Mouse (Mus musculus): ENCODE data around the gene Gnb2. TPM values are rescaled to one million over a fixed set of nuclear protein-coding genes. Genes with fewer than 3 reads are reported as not detected.

The Gnb2 gene
- polyA plus RNA-seq, 1 experiment from 2014 or later, result 257 TPM

DNA sequence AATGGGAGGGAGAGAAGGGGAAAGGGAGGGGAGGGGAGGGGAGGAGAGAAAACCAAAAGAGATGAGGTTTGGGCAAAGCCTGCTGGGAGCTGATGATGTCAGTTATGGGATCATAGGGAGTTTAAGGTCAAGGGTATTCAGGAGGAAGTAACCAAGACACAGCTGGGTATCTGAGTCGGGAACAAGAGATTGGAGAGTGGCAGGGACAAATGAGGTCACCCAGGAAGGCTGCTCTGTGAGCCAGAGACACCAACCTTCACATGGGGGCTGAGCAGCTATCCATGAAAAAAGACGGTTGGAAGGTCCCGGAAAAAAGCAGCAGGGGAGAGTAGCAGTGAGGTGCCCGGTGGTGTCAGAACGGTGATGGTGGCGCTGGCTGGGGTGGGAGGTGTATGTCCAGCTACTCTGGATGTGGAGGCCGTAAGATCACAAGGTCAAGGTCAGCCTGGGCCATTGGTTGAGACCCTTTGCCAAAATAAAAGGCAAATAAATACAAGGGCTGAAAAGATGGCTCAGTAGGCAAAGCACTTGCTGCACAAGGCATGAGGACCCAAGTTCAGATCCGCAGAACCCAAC lies 35.0 kb upstream of the Gnb2 start:
- 78% methylated on average over 8 of the region's 8 CpGs for WGBS
- ATAC-seq (ENCODE audit: insufficient read depth, low FRiP score), result no peak
- H3K27ac ChIP-seq (ENCODE audit: low read length), result no peak overlapping the region

DNA sequence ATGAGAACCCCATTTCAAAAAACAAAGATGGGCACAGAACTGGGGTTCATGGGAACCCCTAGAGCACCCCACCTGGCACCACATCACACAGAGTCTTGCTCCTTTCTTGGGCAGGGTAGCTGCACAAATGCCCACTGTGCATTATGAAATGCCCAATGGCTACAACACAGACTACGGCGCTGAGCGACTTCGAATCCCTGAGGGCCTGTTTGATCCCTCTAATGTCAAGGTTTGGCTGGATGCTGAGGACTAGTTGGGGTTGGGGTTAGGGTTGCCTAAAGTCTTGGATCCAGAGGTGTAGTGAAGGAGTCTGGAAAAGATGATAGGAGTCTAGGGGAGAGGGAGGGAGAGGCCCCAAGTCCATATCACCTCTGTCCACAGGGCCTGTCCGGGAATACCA lies 33.1 kb upstream of the Gnb2 start:
- peaks cover 4% of the 10 kb centered on the region; the same call in 1 of the 2 replicates for H3K4me1 ChIP-seq (ENCODE audit: control insufficient read depth, insufficient read depth, low read length)
- no peak for ATAC-seq (ENCODE audit: insufficient read depth, low FRiP score)
- H3K27me3 ChIP-seq (ENCODE audit: control insufficient read depth, insufficient read depth, low read length), result no peaks in the 10 kb centered on the region
- no peaks in the 10 kb centered on the region for H3K36me3 ChIP-seq (ENCODE audit: control insufficient read depth, insufficient read depth, low read length)
- no peak overlapping the region for H3K9ac ChIP-seq (ENCODE audit: low read length)
- 95% methylated on average over 5 of the region's 5 CpGs for WGBS
- H3K4me2 ChIP-seq (ENCODE audit: low read depth, low read length), result no peak overlapping the region
- no peak overlapping the region for H3K27ac ChIP-seq (ENCODE audit: low read length)
- H3K4me3 ChIP-seq (replicated peaks; ENCODE audit: low read length), result no peak overlapping the region
- H3K9me3 ChIP-seq (replicated peaks; ENCODE audit: control insufficient read depth, low read length), result no peaks in the 10 kb centered on the region

More for the DNA sequence above, 35.0 kb upstream of the Gnb2 start:
- H3K9ac ChIP-seq (ENCODE audit: low read length), result no peak overlapping the region
- H3K4me2 ChIP-seq (ENCODE audit: low read depth, low read length), result no peak overlapping the region
- H3K9me3 ChIP-seq (replicated peaks; ENCODE audit: control insufficient read depth, low read length), result no peaks in the 10 kb centered on the region
- H3K36me3 ChIP-seq (ENCODE audit: control insufficient read depth, insufficient read depth, low read length), result no peaks in the 10 kb centered on the region
- H3K4me3 ChIP-seq (replicated peaks; ENCODE audit: low read length), result no peak overlapping the region
- peaks cover 4% of the 10 kb centered on the region; the same call in 1 of the 2 replicates for H3K4me1 ChIP-seq (ENCODE audit: control insufficient read depth, insufficient read depth, low read length)
- no peaks in the 10 kb centered on the region for H3K27me3 ChIP-seq (ENCODE audit: control insufficient read depth, insufficient read depth, low read length)

GRCm38 (mm10) chr5:137565744-137566143 lies 32.4 kb upstream of the Gnb2 start:
- 63% methylated on average over 6 of the region's 6 CpGs for WGBS
- no peaks in the 10 kb centered on the region for H3K9me3 ChIP-seq (replicated peaks; ENCODE audit: control insufficient read depth, low read length)
- no peaks in the 10 kb centered on the region for H3K36me3 ChIP-seq (ENCODE audit: control insufficient read depth, insufficient read depth, low read length)
- no peak overlapping the region for H3K9ac ChIP-seq (ENCODE audit: low read length)
- H3K4me1 ChIP-seq (ENCODE audit: control insufficient read depth, insufficient read depth, low read length), result peaks cover 4% of the 10 kb centered on the region; the same call in 1 of the 2 replicates
- no peak for ATAC-seq (ENCODE audit: insufficient read depth, low FRiP score)
- H3K27ac ChIP-seq (ENCODE audit: low read length), result no peak overlapping the region
- no peak overlapping the region for H3K4me2 ChIP-seq (ENCODE audit: low read depth, low read length)
- H3K27me3 ChIP-seq (ENCODE audit: control insufficient read depth, insufficient read depth, low read length), result no peaks in the 10 kb centered on the region
- H3K4me3 ChIP-seq (replicated peaks; ENCODE audit: low read length), result no peak overlapping the region

DNA sequence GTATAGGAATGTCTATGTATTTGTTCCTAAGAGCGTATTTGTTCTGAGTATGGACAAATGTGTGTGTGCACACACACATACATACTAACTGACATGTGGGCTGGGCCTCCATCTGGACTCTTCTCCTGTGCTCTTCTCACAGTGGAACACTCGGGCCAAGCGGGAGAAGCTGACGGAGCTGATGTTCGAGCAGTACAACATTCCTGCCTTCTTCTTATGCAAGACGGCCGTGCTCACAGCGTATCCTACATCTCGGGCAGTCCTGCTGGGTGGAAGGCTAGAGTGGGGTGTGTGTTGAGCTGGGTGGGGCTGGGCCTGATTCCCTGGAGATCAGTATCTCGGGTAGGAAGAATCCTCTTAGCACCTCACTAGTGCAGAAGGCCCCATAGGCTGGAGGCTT lies 29.7 kb upstream of the Gnb2 start:
- no peak for ATAC-seq (ENCODE audit: insufficient read depth, low FRiP score)
- WGBS, result 58% methylated on average over 10 of the region's 10 CpGs
- H3K27ac ChIP-seq (ENCODE audit: low read length), result no peak overlapping the region
- H3K9me3 ChIP-seq (replicated peaks; ENCODE audit: control insufficient read depth, low read length), result no peaks in the 10 kb centered on the region
- H3K36me3 ChIP-seq (ENCODE audit: control insufficient read depth, insufficient read depth, low read length), result no peaks in the 10 kb centered on the region
- H3K9ac ChIP-seq (ENCODE audit: low read length), result no peak overlapping the region
- H3K27me3 ChIP-seq (ENCODE audit: control insufficient read depth, insufficient read depth, low read length), result no peaks in the 10 kb centered on the region
- H3K4me2 ChIP-seq (ENCODE audit: low read depth, low read length), result no peak overlapping the region
- no peak overlapping the region for H3K4me3 ChIP-seq (replicated peaks; ENCODE audit: low read length)
- H3K4me1 ChIP-seq (ENCODE audit: control insufficient read depth, insufficient read depth, low read length), result no peaks in the 10 kb centered on the region

DNA sequence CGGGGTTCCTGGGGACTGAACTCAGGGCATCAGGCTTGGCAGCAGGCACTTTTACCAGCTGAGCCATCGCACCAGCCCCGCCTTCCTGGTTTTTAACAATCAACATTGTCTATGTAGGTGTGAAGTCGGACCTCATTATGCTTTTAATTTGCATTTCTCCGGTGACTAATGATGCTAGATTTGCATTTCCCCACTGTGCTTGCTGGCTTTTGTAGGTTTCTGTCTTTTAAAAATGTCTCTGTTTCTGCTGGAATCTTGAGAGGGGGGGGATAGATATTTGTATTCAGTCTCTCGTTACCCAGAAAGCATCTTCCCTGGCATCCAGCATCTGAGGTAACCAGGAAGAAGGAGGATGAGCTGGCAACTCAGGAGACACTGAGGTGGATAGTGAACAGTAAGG lies 28.2 kb upstream of the Gnb2 start:
- 62% methylated on average over 6 of the region's 6 CpGs for WGBS
- Histone ChIP-seq H3K27me3 (ENCODE audit: control insufficient read depth, insufficient read depth, low read length) (no peaks in the 10 kb centered on the region), H3K4me3 (replicated peaks; ENCODE audit: low read length) (no peak overlapping the region), H3K9ac (ENCODE audit: low read length) (no peak overlapping the region), H3K4me2 (ENCODE audit: low read depth, low read length) (no peak overlapping the region), H3K9me3 (replicated peaks; ENCODE audit: control insufficient read depth, low read length) (no peaks in the 10 kb centered on the region), H3K27ac (ENCODE audit: low read length) (no peak overlapping the region), H3K36me3 (ENCODE audit: control insufficient read depth, insufficient read depth, low read length) (no peaks in the 10 kb centered on the region), H3K4me1 (ENCODE audit: control insufficient read depth, insufficient read depth, low read length) (no peaks in the 10 kb centered on the region)
- ATAC-seq (ENCODE audit: insufficient read depth, low FRiP score), result no peak

DNA sequence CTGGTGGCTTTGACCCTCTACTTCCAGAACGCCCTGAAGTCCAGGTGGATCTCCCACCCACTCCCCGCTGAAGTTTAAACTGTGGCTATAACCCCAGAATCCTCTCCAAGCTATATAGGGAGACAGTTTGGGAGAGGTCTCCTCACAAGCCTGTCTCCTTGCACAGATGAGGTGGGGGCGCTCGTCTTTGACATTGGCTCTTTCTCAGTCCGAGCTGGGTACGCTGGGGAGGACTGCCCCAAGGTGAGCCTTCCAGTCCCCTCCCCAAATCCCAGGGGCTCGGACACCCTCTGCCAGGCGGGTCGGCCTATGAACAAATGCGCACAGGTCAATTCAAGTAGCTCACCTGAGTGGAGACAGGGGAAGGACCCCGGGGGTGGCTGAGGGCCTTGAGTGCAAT lies 20.6 kb upstream of the Gnb2 start:
- peaks cover 6% of the 10 kb centered on the region; the same call in 1 of the 2 replicates for H3K4me1 ChIP-seq (ENCODE audit: control insufficient read depth, insufficient read depth, low read length)
- ATAC-seq (ENCODE audit: insufficient read depth, low FRiP score), result peak; percentile 21; the same call in 1 of the 2 replicates
- no peak overlapping the region for H3K9ac ChIP-seq (ENCODE audit: low read length)
- H3K27ac ChIP-seq (ENCODE audit: low read length), result no peak overlapping the region
- H3K4me3 ChIP-seq (replicated peaks; ENCODE audit: low read length), result peak overlapping the region; percentile 32; the same call in 1 of the 2 replicates
- H3K27me3 ChIP-seq (ENCODE audit: control insufficient read depth, insufficient read depth, low read length), result peaks cover 7% of the 10 kb centered on the region
- no peaks in the 10 kb centered on the region for H3K9me3 ChIP-seq (replicated peaks; ENCODE audit: control insufficient read depth, low read length)
- WGBS, result 48% methylated on average over 11 of the region's 11 CpGs
- H3K4me2 ChIP-seq (ENCODE audit: low read depth, low read length), result 0 out of 2 replicates have a peak overlapping the region, but pooled peaks have one; percentile 48
- H3K36me3 ChIP-seq (ENCODE audit: control insufficient read depth, insufficient read depth, low read length), result no peaks in the 10 kb centered on the region

DNA sequence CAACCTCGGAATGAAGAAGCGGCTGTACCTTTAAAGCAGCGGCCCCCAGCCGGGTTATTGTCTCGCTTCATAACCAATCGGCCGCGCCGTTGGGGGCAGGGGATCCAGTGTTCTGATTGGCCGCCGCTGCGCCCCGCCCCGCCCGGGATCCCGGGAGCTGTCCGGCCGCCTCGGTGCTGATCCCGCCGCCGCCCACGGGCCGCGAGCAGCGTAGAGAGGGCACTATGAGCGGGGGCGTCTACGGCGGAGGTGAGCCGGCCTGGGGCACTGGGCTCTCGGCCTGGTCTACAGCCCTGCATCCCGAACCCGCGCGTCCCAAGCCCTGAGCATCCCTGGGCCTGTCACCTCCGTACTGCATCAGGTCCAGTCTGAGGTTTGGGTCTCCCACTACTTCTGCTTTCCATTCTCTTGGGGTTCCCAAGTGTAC lies 20.1 kb upstream of the Gnb2 start, which contains the start of gene Actl6b:
TSS of gene Actl6b (plus strand) at position 107 of the 427 bp plus-strand sequence.
- WGBS, result 2% methylated on average over 37 of the region's 37 CpGs
- Histone ChIP-seq H3K36me3 (ENCODE audit: control insufficient read depth, insufficient read depth, low read length) (no peaks in the 10 kb centered on the region), H3K4me2 (ENCODE audit: low read depth, low read length) (peak within 1 kb of the TSS; percentile 48), H3K27ac (ENCODE audit: low read length) (no peak within 1 kb of the TSS), H3K4me3 (replicated peaks; ENCODE audit: low read length) (peak within 1 kb of the TSS; percentile 32), H3K9me3 (replicated peaks; ENCODE audit: control insufficient read depth, low read length) (no peaks in the 10 kb centered on the region), H3K4me1 (ENCODE audit: control insufficient read depth, insufficient read depth, low read length) (peaks cover 6% of the 10 kb centered on the region; the same call in 1 of the 2 replicates), H3K9ac (ENCODE audit: low read length) (no peak within 1 kb of the TSS), H3K27me3 (ENCODE audit: control insufficient read depth, insufficient read depth, low read length) (peaks cover 7% of the 10 kb centered on the region)
- peak; percentile 80; the same call in 1 of the 2 replicates for ATAC-seq (ENCODE audit: insufficient read depth, low FRiP score)

DNA sequence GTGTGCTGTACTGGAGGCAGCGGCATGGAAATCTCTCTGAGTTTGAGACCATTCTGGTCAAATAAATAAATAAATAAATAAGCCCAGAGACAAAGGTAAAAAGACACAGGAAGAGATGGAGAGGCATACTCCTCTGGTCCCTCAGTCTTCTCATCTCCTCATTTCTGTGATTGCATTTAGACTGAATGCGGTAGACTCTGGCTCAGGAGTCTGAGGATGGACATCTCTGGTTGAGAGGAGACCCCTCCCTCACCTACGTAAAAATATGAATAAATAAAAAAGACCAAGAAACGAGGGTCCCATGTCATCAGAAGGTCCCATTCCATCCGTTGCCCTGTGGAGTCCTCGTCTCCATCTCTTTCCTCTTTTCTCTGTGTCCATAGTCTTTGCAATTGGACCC lies 19.7 kb upstream of the Gnb2 start:
- Histone ChIP-seq H3K4me3 (replicated peaks; ENCODE audit: low read length) (peak overlapping the region; percentile 32), H3K4me2 (ENCODE audit: low read depth, low read length) (peak overlapping the region; percentile 48), H3K4me1 (ENCODE audit: control insufficient read depth, insufficient read depth, low read length) (peaks cover 6% of the 10 kb centered on the region; the same call in 1 of the 2 replicates), H3K9ac (ENCODE audit: low read length) (no peak overlapping the region), H3K9me3 (replicated peaks; ENCODE audit: control insufficient read depth, low read length) (no peaks in the 10 kb centered on the region), H3K27ac (ENCODE audit: low read length) (no peak overlapping the region), H3K36me3 (ENCODE audit: control insufficient read depth, insufficient read depth, low read length) (no peaks in the 10 kb centered on the region), H3K27me3 (ENCODE audit: control insufficient read depth, insufficient read depth, low read length) (peaks cover 7% of the 10 kb centered on the region)
- no peak for ATAC-seq (ENCODE audit: insufficient read depth, low FRiP score)
- WGBS, result 29% methylated on average over 6 of the region's 6 CpGs

DNA sequence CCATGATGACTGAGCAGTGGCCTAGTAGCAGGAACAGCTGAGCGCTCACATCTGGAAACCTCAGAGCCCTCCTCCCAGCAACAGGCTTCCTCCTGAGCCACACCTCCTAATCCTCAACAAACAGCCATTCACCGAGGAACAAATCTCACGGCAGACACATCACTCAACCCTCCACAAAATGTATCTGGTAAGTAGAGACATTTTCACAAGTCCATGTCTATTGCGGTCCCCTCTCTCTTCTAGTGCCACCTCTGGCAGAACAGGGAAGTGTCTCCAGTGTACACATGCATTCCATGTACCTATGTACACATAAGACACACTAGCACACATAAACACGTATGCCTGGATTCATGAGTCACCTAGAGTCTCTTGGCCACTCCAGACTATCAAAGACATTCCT lies 17.8 kb upstream of the Gnb2 start:
- H3K9me3 ChIP-seq (replicated peaks; ENCODE audit: control insufficient read depth, low read length), result no peaks in the 10 kb centered on the region
- H3K36me3 ChIP-seq (ENCODE audit: control insufficient read depth, insufficient read depth, low read length), result no peaks in the 10 kb centered on the region
- H3K4me2 ChIP-seq (ENCODE audit: low read depth, low read length), result no peak overlapping the region
- H3K4me1 ChIP-seq (ENCODE audit: control insufficient read depth, insufficient read depth, low read length), result peaks cover 6% of the 10 kb centered on the region; the same call in 1 of the 2 replicates
- 61% methylated on average over 5 of the region's 5 CpGs for WGBS
- H3K27ac ChIP-seq (ENCODE audit: low read length), result no peak overlapping the region
- peaks cover 7% of the 10 kb centered on the region for H3K27me3 ChIP-seq (ENCODE audit: control insufficient read depth, insufficient read depth, low read length)
- no peak overlapping the region for H3K9ac ChIP-seq (ENCODE audit: low read length)
- no peak for ATAC-seq (ENCODE audit: insufficient read depth, low FRiP score)
- no peak overlapping the region for H3K4me3 ChIP-seq (replicated peaks; ENCODE audit: low read length)
